Mouse (Mus musculus): ENCODE data around the gene Slc17a4. TPM values are rescaled to one million over a fixed set of nuclear protein-coding genes. Genes with fewer than 3 reads are reported as not detected.

Slc17a4 gene
- total RNA-seq, 4 experiments from 2014 or later, result 0.13 to 0.38 (median 0.15) TPM; not detected in 1

GRCm38 (mm10) chr13:23892592-23893268 lies 22.1 kb downstream of the Slc17a4 start:
- no peak for DNase-seq

GRCm38 (mm10) chr13:23889011-23889605 lies 25.7 kb downstream of the Slc17a4 start:
- no peak for DNase-seq

DNA sequence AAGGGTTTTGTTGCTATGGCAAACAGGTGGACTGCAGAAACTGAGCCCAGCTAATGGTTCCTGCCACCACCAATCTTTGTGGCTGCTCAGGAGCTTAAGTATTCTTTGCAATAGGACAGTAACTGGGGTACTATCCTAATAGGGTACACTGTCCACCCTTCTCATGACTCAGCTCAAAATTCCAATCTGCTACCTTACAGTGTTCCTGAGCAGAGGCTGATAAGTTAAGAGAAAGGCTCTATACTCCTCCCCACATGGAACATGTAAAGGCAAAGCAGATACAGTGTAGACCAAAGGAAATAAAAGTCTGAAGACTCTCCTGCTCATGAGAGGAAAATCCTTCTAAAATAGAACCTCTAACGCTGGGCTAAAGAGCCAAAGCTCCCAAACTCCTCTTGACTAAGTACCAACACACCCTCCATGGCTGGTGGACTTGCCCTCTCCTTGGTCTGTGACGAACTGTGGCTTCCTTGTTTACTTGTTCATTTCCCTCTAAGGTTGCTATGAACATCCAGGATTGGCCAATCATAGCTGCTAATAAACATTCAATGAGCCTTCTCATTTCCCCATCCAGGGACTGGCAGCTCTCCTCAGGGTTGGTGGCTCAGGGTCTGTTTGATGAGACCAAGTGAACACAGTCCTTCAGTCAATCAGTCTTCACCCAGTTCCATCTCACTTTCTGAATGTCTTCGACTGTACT lies 27.6 kb downstream of the Slc17a4 start:
- DNase-seq, result no peak

DNA sequence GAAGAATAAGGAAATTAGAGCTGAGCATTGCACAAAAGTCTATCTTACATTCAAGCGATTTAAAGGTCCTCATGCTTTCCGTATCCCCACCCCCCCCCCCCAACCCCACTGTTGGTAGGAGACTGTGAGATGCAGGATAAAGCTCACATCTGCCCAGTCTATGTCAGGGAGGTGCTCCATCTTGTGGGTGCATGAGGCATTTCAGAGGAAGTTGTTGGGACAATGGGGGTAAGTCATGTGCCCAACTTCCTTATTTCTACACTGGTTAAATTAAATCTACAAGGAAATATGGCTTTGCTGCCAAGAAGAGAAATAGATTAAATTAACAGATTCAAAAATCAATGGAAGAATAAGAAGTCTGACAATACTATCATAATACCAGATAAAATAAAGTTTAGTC lies 29.3 kb downstream of the Slc17a4 start:
- no peak for DNase-seq

DNA sequence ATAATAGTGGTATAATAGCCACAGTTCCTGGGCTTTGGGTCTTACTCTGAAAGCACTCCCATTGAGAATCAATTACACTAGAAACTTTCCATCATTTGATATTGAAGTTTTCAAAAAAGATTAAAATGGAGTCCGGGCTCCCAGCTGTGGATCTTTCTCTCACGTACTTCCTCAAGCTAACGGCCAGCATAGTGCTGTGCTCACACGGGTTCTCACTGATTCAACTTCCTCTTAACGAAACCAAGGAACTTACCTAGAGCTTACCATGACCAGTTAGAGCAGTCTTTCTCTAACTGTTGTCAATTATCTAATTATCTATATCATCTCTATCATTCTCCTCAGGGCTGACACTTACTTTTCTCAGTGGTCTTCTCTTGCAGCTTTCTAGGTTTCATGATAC lies 35.2 kb downstream of the Slc17a4 start:
- DNase-seq, result no peak

- no peak for DNase-seq
Measured at GRCm38 (mm10) chr13:23879106-23879505, 35.7 kb downstream of the Slc17a4 start.

DNA sequence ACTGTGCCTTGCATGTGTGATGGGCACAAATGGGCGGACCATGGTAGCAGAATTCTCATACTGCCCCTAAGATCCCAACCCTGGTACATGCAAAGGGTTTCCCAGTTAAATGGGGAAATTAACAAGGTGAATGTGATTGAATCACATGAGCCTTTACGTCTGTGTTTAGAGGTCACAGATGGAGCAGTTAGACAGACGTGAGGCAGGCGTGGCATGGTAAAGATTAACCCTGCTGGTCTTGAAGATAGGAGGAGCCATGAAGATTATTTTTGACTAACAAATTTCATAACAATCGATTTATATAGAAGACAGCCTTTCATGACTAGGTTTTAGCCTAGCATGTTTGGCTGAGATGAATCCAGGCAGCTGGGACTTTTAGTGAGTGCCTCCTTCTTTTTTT lies 41.7 kb downstream of the Slc17a4 start:
- DNase-seq, result no peak

GRCm38 (mm10) chr13:23869996-23870395 lies 44.8 kb downstream of the Slc17a4 start:
- no peak for DNase-seq

GRCm38 (mm10) chr13:23868790-23869533 lies 45.8 kb downstream of the Slc17a4 start:
- DNase-seq, result no peak

- DNase-seq, result no peak
Measured at GRCm38 (mm10) chr13:23867405-23867804, 47.4 kb downstream of the Slc17a4 start, which contains the start of gene Slc17a1. Gene Slc17a1, plus strand, starts transcription at chr13:23867750.

DNA sequence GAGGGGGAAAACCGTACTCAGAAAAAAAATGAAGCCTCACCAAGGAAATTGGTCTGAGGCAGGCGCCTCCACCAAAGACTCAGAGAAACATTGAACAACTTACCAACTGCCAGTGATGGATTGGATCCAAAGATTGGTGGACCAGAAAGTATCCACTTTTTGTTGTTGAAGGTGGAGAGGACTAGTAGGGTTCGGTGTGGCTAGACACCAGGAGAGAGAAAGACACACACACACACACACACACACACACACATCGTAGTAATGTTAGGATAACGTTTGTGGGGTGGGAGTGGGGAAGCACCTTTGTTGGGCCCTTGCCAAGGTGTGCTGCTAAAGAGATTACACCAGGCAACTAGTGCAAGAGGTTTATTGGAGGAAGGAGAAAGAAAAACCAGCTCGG lies 47.8 kb downstream of the Slc17a4 start:
- no peak for DNase-seq

GRCm38 (mm10) chr13:23866086-23866710 lies 48.6 kb downstream of the Slc17a4 start:
- no peak for DNase-seq

DNA sequence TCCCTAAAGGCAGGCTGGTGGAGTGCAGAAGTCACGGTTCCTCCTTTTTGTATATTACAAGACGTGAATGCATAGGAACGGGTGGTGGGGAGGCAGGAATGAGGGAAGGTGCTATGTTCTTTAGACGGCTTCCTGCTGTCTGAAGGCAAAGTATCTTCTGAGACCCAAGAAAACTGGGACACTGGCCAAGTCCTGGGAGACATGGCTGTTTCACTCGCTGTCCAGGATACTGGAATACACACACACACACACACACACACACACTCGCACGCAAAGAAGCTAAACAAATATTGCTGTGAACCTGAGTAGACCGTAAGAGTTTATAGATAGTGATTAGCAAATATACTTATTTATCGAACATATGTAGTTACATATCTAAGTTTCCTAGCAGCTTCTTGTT lies 50.1 kb downstream of the Slc17a4 start:
- DNase-seq, result no peak

DNA sequence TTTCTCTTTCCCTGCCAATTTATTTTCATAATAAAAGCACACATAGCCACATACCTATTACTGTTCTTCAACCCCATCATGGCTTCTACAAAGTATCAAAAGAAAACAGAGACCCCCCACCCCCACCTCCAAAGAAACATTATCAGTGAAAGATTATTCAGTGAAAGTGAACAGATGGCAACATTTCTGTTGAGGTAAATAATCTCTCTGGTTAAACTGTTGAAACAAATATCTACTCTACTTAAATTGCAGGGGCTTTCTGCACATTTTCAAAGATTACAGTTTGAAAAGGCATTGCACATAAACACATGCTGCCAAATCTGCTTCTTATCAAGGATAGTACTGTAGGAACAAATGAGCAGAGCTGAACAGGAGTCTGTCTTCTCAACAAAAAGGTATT lies 53.0 kb downstream of the Slc17a4 start:
- no peak for DNase-seq

GRCm38 (mm10) chr13:23856401-23856800 lies 58.4 kb downstream of the Slc17a4 start:
- no peak for DNase-seq

GRCm38 (mm10) chr13:23849299-23849698 lies 65.5 kb downstream of the Slc17a4 start:
- no peak for DNase-seq

Small RNA genes within 50 kb of the gene (microRNA-seq; reads per million reads assigned to microRNA genes)
- 0 reads per million in 2 experiments for gene Gm44344

Other genes starting within 250 kb of the Slc17a4 start
- 1 to 10 TPM; 1.8 to 3.2 (median 2.3) TPM for gene Hist1h2ac, start 231.1 kb downstream of the Slc17a4 start, total RNA-seq (2022)
- gene Hist1h2bc, start 230.8 kb downstream of the Slc17a4 start, total RNA-seq (2022), result 100 to 1,000 TPM; 105 to 176 (median 135) TPM
- under 1 TPM in 1 of 4 experiments, not detected in 3; 0.26 TPM for gene Hist1h1t, start 219.2 kb downstream of the Slc17a4 start, total RNA-seq (2022)
- 10 to 100 TPM; 71.9 to 93.9 (median 88.6) TPM for gene Hist1h4c, start 216.6 kb downstream of the Slc17a4 start, total RNA-seq (2022)
- 10 to 100 TPM; 27.4 to 41.7 (median 33.5) TPM for gene Hfe, start 204.2 kb downstream of the Slc17a4 start, total RNA-seq (2022)
- gene Hist1h1c, start 176.2 kb downstream of the Slc17a4 start, total RNA-seq (2022), result 100 to 1,000 TPM; 212 to 290 (median 255) TPM
- gene Hist1h3c, start 169.4 kb downstream of the Slc17a4 start, total RNA-seq (2022), result 10 to 100 TPM in 1 of 4 experiments, 1 to 10 TPM in 3; 4.3 to 10.9 (median 7.4) TPM
- 10 to 100 TPM; 14.8 to 24.3 (median 20.0) TPM for gene Hist1h2bb, start 168.3 kb downstream of the Slc17a4 start, total RNA-seq (2022)
- 10 to 100 TPM; 24.0 to 37.5 (median 29.3) TPM for gene Hist1h2ab, start 163.9 kb downstream of the Slc17a4 start, total RNA-seq (2022)
- gene Hist1h3b, start 162.7 kb downstream of the Slc17a4 start, total RNA-seq (2022), result 10 to 100 TPM; 18.1 to 29.8 (median 26.6) TPM
- 100 to 1,000 TPM in 1 of 4 experiments, 10 to 100 TPM in 3; 69.6 to 104 (median 91.8) TPM for gene Hist1h4b, start 158.0 kb downstream of the Slc17a4 start, total RNA-seq (2022)
- gene Hist1h4a, start 153.8 kb downstream of the Slc17a4 start, total RNA-seq (2022), result 10 to 100 TPM; 18.1 to 29.1 (median 26.8) TPM
- gene Hist1h3a, start 152.6 kb downstream of the Slc17a4 start, total RNA-seq (2022), result 10 to 100 TPM; 28.7 to 37.4 (median 36.4) TPM
- gene Hist1h1a, start 151.3 kb downstream of the Slc17a4 start, total RNA-seq (2022), result 10 to 100 TPM; 16.7 to 20.1 (median 18.6) TPM
- gene Trim38, start 145.1 kb downstream of the Slc17a4 start, total RNA-seq (2022), result under 1 TPM in 3 of 4 experiments, not detected in 1; 0.24 to 0.48 (median 0.26) TPM
- under 1 TPM in 1 of 4 experiments, not detected in 3; 0.06 TPM for gene Slc17a2, start 108.0 kb downstream of the Slc17a4 start, total RNA-seq (2022)
- gene Slc17a3, start 75.6 kb downstream of the Slc17a4 start, total RNA-seq (2022), result 1 to 10 TPM in 1 of 4 experiments, under 1 TPM in 3; 0.18 to 1.4 (median 0.76) TPM
- not detected for gene Slc17a1, start 47.3 kb downstream of the Slc17a4 start, total RNA-seq (2022)
- not detected for gene Hist1h2ba, start 19.1 kb upstream of the Slc17a4 start, total RNA-seq (2022)
- gene Hist1h2aa, start 19.5 kb upstream of the Slc17a4 start, total RNA-seq (2022), result not detected
- gene Scgn, start 76.2 kb upstream of the Slc17a4 start, total RNA-seq (2022), result 1 to 10 TPM; 2.3 to 4.4 (median 3.1) TPM

Data from adrenal gland, adult 8-10 months (tissue).